Mouse (Mus musculus) limb, embryonic 11.5 days (tissue): ENCODE data around the gene Zfyve27. TPM values are rescaled to one million over a fixed set of nuclear protein-coding genes. Genes with fewer than 3 reads are reported as not detected.

Experiments used
- ATAC-seq: fragments of 200-750 bp; cut with Nextera tagmentation; 2 replicates; pipeline ENCODE4 v1.8.0; 2017; ENCODE audit warnings: low read depth; ENCODE audit not compliant: insufficient number of reproducible peaks, low FRiP score, low TSS enrichment
- DNase-seq: peaks from one replicate; pipeline ENCODE4 v3.0.0-alpha.2; 2015; ENCODE audit warnings: low spot score
- H3K27ac ChIP-seq: fragments of 300-500 bp; sonication (generic); replicated peaks from 2 replicates; pipeline ENCODE4 v1.5.1; 2014; ENCODE audit warnings: low read depth, mild to moderate bottlenecking, low read length
- H3K27me3 ChIP-seq: fragments of 300-500 bp; sonication (generic); 2 replicates; pipeline ENCODE4 v1.6.1; 2014; ENCODE audit warnings: mild to moderate bottlenecking, low read length, mixed read lengths; ENCODE audit not compliant: control insufficient read depth, insufficient read depth
- H3K36me3 ChIP-seq: fragments of 300-500 bp; sonication (generic); 2 replicates; pipeline ENCODE4 v1.6.1; 2014; ENCODE audit warnings: mild to moderate bottlenecking, low read length, moderate library complexity, mixed read lengths; ENCODE audit not compliant: control insufficient read depth, insufficient read depth
- H3K4me1 ChIP-seq: fragments of 300-500 bp; sonication (generic); 2 replicates; pipeline ENCODE4 v1.6.1; 2014; ENCODE audit warnings: low read length, mixed read lengths; ENCODE audit not compliant: control insufficient read depth, insufficient read depth
- H3K4me2 ChIP-seq: fragments of 300-500 bp; sonication (generic); 2 replicates; pipeline ENCODE4 v1.6.1; 2014; ENCODE audit warnings: low read depth, mild to moderate bottlenecking, moderate library complexity; ENCODE audit not compliant: severe bottlenecking
- H3K4me3 ChIP-seq: fragments of 300-500 bp; sonication (generic); 2 replicates; pipeline ENCODE4 v1.5.1; 2014; ENCODE audit warnings: low read depth, low read length
- H3K9ac ChIP-seq: fragments of 300-500 bp; sonication (generic); 2 replicates; pipeline ENCODE4 v1.6.1; 2014; ENCODE audit warnings: mild to moderate bottlenecking, low read length
- H3K9me3 ChIP-seq: fragments of 300-500 bp; sonication (generic); 2 replicates; pipeline ENCODE4 v1.6.1; 2016; ENCODE audit warnings: low read length; ENCODE audit not compliant: control insufficient read depth
- WGBS: fragments of 180-500 bp; shearing (Covaris S2); extraction: QIAGEN DNeasy Blood & Tissue Kit; methylation state at CpG from one replicate; pipeline ENCODE4 v1.1.7; 2014; 5-methylcytosine and 5-hydroxymethylcytosine counted together
- polyA plus RNA-seq: library from polyadenylated mRNA; unstranded; fragments of >200 nt; fragmentation: Nextera tagmentation; extraction: Ambion mirVana; gene quantifications from 2 replicates; pipeline ENCODE4 v1.2.1, GENCODE M21; 2014

Zfyve27 gene
- polyA plus RNA-seq, 1 experiment from 2014 or later = 11.7 TPM

DNA sequence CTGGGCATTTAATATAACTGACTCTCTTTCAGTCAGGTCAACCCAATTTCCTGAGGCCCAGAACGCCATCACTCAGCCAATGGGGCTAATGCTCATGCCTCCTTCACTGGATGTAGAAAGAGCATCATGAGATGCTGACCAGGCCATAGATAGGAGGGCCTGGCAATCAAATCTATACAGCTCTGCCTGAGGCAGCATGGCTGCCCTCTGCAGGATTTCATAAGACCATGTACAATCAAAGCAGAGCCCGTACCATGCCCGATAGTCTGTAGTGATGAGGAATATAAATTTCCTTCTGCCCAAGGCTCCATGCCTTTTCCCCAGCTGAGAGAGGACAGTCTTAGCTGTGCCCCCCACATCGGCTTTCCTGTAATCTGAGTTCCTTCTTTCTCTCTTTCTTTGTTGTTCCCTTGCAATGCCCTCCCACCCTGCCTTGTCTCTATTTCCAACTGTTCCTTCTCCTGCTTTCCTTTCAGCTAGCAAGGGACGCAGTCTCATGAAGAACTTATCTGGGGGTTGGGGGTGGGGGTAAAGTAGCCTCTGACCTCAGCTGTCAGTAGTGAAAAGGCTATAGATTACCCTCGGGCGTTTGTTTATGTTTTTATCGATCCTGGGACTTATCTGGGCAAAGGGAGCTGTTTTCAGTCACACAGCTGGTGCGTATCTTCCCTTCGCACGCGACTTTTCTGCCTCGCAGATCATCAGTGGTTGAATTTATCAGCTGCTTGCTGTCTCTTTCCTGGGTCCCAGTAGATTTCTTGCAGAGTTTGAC, 5.3 kb upstream of the Zfyve27 start:
- H3K9ac ChIP-seq = no peak overlapping the region
- WGBS = 59% methylated on average over 13 of the region's 13 CpGs
- H3K27me3 ChIP-seq = no peaks in the 10 kb centered on the region
- DNase-seq (no peak), ATAC-seq (no peak)
- no peaks in the 10 kb centered on the region for H3K36me3 ChIP-seq
- no peak overlapping the region for H3K4me3 ChIP-seq
- H3K27ac ChIP-seq = no peak overlapping the region
- H3K4me1 ChIP-seq = no peaks in the 10 kb centered on the region
- H3K9me3 ChIP-seq = no peaks in the 10 kb centered on the region
- H3K4me2 ChIP-seq = no peak overlapping the region

DNA sequence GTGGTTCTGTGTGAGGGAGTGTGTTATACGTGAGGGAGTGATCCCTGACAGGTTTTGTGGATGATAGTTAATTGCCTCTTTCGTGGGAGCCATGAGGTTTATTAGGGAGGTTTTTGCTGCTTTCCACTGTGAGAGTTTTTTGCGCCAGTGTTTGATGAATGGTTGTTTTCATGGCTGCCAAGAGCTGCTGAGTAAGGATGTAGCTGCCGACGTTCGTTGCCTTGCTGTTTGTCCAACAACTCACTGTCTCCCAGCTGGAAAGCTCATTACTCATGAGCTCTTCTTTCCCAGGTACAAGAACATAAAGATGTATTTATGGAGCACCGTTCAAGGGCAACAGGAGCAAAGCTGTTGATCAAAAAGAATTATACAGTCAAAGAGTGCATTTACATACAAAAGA, 437 bp downstream of the Zfyve27 start:
- H3K36me3 ChIP-seq = no peaks in the 10 kb centered on the region
- no peaks in the 10 kb centered on the region for H3K27me3 ChIP-seq
- H3K4me2 ChIP-seq = no peak overlapping the region
- H3K4me3 ChIP-seq = no peak overlapping the region
- no peak for DNase-seq
- no peak overlapping the region for H3K9ac ChIP-seq
- H3K4me1 ChIP-seq = no peaks in the 10 kb centered on the region
- no peak for ATAC-seq
- H3K9me3 ChIP-seq = no peaks in the 10 kb centered on the region
- 49% methylated on average over 7 of the region's 7 CpGs for WGBS
- H3K27ac ChIP-seq = no peak overlapping the region

DNA sequence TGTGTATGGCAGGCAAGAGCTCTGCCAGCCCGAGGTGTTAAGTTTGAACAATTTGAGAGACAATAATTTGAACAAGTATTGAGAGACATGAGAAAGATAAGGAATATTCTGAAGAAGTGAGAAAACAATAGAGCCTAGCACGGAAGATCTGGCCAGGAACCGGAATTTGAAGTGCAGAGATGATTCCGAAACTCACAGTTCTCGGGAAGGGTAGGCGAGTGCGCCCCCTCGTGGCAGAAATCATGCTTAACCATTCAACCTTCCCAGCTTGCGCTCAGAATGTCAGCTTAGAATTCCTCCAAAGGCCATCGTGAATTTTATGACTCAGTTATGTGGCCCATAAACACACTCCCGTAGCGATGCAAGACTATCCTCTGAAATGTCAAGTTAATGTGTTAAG, 2.4 kb downstream of the Zfyve27 start:
- Histone ChIP-seq H3K27ac (no peak overlapping the region), H3K4me2 (no peak overlapping the region; the same call in 1 of the 2 replicates), H3K4me3 (no peak overlapping the region), H3K9me3 (no peaks in the 10 kb centered on the region), H3K4me1 (peaks cover 2% of the 10 kb centered on the region; the same call in 1 of the 2 replicates), H3K9ac (no peak overlapping the region), H3K36me3 (no peaks in the 10 kb centered on the region), H3K27me3 (no peaks in the 10 kb centered on the region)
- 3% methylated on average over 12 of the region's 12 CpGs for WGBS
- DNase-seq = peak; percentile 95
- ATAC-seq = no peak

DNA sequence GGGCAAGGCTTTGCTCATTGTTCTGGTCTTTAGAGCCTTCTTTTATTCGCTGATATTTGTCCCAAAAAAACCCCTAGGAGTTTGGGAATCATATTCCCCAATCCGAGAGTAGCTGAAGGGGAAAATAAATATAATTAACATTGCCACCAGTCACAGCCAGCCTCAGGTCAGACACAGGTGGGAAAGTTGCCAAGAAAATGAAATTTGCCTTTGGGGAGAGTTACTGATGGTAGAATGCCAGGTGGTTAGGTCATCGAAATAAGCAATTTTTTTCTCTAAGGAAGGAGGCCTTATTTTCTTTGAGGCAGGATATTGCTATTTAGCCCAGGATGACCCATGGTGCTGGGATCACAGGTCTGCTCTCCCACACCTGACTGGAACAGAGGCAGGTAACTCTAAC, 3.0 kb downstream of the Zfyve27 start:
- 64% methylated on average over 3 of the region's 3 CpGs for WGBS
- H3K4me1 ChIP-seq = peaks cover 2% of the 10 kb centered on the region; the same call in 1 of the 2 replicates
- H3K27ac ChIP-seq = no peak overlapping the region
- ATAC-seq = no peak
- H3K9me3 ChIP-seq = no peaks in the 10 kb centered on the region
- H3K9ac ChIP-seq = no peak overlapping the region
- DNase-seq = no peak
- H3K36me3 ChIP-seq = no peaks in the 10 kb centered on the region
- H3K4me3 ChIP-seq = no peak overlapping the region
- H3K4me2 ChIP-seq = no peak overlapping the region
- no peaks in the 10 kb centered on the region for H3K27me3 ChIP-seq

DNA sequence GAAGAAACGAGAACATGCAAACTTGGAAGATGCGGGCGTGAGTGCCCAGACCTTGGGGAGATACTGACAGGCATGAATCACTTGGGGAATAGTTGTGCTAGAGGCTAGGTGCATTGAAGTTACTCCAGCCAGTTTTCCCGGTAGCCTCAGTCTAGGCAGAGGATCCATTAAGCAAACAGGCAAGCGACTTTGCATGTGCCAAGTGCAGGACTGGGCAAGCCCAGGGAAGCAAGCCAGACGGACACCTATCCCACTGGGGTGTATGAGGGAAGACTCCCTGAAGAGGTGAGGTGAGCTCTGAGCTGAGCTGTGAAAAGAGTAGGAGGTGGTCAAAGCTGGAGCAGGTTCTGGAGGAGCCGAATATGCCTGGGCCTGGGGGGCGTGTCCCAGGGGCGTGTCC, 3.7 kb downstream of the Zfyve27 start:
- WGBS = 62% methylated on average over 9 of the region's 9 CpGs
- DNase-seq (no peak), ATAC-seq (no peak)
- no peaks in the 10 kb centered on the region for H3K9me3 ChIP-seq
- no peak overlapping the region for H3K9ac ChIP-seq
- no peak overlapping the region for H3K4me2 ChIP-seq
- no peaks in the 10 kb centered on the region for H3K36me3 ChIP-seq
- H3K4me1 ChIP-seq = peaks cover 2% of the 10 kb centered on the region; the same call in 1 of the 2 replicates
- no peak overlapping the region for H3K4me3 ChIP-seq
- H3K27ac ChIP-seq = no peak overlapping the region
- no peaks in the 10 kb centered on the region for H3K27me3 ChIP-seq

DNA sequence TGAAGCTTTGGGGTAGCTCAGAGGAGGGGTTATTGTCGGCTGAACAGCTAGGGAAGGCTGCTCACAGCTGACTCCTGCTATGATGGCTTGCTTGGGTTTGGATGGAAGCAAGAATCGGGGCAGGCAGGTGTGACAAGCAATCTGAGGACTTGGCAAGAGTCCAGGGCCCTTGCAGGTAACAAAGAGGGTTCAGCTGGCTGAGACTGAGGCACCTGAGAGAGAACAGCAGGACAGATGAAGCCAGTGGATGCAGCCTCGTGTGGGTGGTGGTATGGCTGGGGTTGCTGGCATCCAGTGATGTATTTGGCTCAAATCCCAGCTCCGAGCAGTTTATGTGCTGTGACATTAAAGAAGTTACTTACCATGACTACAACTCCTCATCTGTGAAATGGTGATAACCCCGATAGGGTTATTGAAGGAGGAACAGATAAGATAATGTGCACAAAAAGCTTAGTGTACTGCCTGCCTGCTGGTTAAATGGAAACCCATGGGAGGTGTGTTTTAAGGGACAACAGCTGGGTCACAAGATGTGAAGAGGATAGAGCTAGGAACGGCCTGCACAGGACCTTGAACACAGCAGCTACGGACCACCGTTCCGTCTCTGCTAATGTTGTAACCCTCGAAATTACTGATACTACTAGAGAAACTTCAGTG, 5.7 kb downstream of the Zfyve27 start:
- Histone ChIP-seq H3K36me3 (no peaks in the 10 kb centered on the region), H3K4me1 (peaks cover 2% of the 10 kb centered on the region; the same call in 1 of the 2 replicates), H3K9ac (no peak overlapping the region), H3K27me3 (no peaks in the 10 kb centered on the region), H3K4me3 (no peak overlapping the region), H3K27ac (no peak overlapping the region), H3K4me2 (no peak overlapping the region), H3K9me3 (no peaks in the 10 kb centered on the region)
- 78% methylated on average over 10 of the region's 10 CpGs for WGBS
- DNase-seq = no peak
- ATAC-seq = no peak

DNA sequence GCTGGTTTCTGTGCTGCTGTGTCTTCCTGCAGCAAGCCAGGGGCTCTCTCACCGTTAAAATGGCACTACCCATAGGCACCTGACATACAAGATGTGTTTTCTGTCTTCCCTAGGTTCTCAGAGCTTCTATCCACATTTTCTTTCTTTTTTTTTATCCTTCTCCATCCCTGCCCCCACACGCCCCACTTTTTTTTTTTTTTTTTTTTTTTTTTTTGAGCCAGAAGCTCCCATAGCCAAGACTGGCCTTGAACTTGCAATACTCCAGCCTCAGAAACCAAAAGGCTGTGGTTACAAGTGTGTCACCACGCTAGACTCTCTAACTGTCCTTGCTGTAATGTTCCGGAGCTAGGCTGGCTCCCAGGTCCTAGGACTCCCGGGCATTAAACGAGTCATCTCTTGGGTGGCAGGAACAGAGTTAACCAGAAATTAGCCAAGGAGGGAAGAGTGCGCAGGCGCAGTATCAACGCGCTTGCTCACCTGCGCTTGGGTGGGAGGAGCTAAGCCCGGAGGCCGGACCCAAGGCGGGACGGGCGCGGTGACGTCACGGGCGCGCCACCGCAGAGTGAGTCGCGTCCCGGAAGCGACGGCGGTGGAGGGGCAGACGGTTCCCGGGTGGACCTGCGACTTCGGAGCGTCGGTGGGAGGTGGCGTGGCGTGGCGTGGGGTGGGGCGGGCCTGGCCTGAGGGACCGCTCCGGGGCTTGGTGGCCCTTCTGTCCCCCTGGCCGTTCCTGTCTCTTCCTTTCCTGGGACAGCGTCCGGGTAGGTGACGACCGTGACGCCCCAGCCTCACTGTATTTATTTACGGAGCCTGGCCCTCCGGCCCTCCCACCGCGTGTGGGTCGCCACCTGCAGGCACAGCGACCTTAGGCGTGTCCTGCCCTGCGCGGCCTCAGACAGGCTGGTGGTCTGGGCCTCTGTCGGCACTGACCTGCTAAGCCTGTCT, 6.5 kb downstream of the Zfyve27 start:
- DNase-seq (peak; percentile 94), ATAC-seq (peak; percentile 84)
- Histone ChIP-seq H3K4me2 (peak overlapping the region; percentile 89), H3K27me3 (no peaks in the 10 kb centered on the region), H3K27ac (no peak overlapping the region), H3K36me3 (no peaks in the 10 kb centered on the region), H3K4me1 (peaks cover 2% of the 10 kb centered on the region; the same call in 1 of the 2 replicates), H3K4me3 (peak overlapping the region; percentile 94), H3K9me3 (no peaks in the 10 kb centered on the region), H3K9ac (peak overlapping the region; percentile 78)
- WGBS = 2% methylated on average over 52 of the region's 56 CpGs

DNA sequence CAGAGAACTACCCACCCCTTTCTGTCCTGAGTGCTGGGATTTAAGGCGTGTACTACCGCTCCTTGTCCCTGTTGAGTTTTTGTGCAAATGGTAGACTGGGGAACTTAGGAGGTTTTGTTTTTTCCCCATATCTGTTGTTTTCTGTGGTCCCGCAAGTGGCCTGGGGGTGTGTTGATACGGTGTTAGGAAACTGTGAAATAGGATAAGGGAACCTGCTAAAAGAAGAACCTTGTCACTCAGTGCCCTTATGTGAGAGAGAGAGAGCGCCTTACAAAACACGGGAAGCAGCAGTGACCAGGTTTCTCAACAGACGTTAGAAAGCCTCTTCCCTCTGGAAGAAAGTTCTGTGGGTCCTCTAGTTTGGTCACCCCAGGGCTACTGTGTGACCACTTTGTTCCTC, 13.1 kb downstream of the Zfyve27 start:
- no peaks in the 10 kb centered on the region for H3K9me3 ChIP-seq
- WGBS = 88% methylated on average over 7 of the region's 7 CpGs
- H3K4me1 ChIP-seq = no peaks in the 10 kb centered on the region
- H3K4me2 ChIP-seq = no peak overlapping the region
- H3K36me3 ChIP-seq = peaks cover 3% of the 10 kb centered on the region; the same call in 1 of the 2 replicates
- no peaks in the 10 kb centered on the region for H3K27me3 ChIP-seq
- no peak overlapping the region for H3K27ac ChIP-seq
- no peak overlapping the region for H3K9ac ChIP-seq
- ATAC-seq = no peak
- no peak overlapping the region for H3K4me3 ChIP-seq
- DNase-seq = no peak
